Mouse (Mus musculus) adrenal gland, postnatal 14 days (tissue): ENCODE results near the gene Gja10. TPM values are rescaled to one million over a fixed set of nuclear protein-coding genes. Genes with fewer than 3 reads are reported as not detected.

Experiments
- DNase-seq: peaks from one replicate; pipeline ENCODE4 v3.0.0; 2021; ENCODE audit warnings: mixed read lengths
- long read RNA-seq, 2 experiments: library from polyadenylated mRNA; stranded (forward); transcript quantifications; one replicate each; pipeline ENCODE4 v2.0.0; 2021
- total RNA-seq: library from RNA; stranded (reverse); gene quantifications from 2 replicates; pipeline ENCODE4 v1.2.3, GENCODE M21; 2021

Gja10 gene
- not detected in 2 replicates for total RNA-seq
- long read RNA-seq, experiment 1, result 0 reads
- long read RNA-seq, experiment 2, result 0 reads

GRCm38 (mm10) chr4:32602660-32603059, at the start of gene Gja10:
Gene Gja10, minus strand, starts transcription at chr4:32602760.
- DNase-seq, result no peak

GRCm38 (mm10) chr4:32651669-32652068, 49.1 kb upstream of the Gja10 start:
- DNase-seq, result no peak

- DNase-seq, result no peak
Measured at GRCm38 (mm10) chr4:32621637-32622036, 19.1 kb upstream of the Gja10 start.

DNA sequence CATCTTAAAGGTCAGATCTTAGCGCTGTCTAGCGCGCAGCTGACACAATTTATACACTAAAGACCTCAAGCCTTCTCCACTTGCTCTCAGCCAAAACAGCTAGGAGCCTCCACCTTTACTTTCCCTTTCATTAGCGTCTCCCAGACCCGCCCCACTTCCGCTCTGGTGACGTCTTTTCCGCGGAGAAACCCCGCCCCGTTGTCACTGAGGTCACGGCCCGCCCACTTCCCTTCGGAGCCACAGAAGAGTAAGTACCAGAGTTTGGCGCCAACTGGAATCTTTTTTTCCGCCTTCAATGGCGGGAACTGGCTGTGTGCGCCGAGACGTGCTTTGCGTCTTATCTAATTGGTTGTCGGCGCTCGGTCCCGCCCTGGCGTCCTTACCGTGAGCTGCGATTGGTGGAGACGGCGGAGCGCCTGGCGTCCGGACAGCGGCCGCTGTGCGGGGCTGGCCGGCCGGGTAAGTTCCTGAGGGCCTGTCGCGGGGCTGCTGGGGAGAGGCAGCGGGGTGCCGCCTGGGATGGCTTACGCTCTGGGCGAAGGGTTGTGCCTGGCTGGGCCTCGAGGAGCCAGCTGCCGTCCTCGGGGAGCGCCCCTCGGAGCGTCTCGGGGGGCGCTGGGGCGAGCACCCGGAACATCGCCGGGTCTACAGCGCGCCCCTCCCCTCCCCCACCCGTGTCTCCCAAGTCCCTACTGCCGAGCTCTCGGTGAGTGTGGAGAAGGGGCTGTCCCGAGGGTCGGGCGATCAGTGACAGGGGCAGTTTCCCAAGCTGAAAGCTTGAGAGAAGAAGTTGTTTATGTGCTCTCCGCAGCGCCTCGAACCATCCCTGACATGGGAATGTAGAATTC, 12.7 kb upstream of the Gja10 start, which contains the start of gene Casp8ap2:
Gene Casp8ap2 (plus strand): TSS at position 418 of the 848 bp plus-strand sequence.
- DNase-seq, result peak; percentile 99

DNA sequence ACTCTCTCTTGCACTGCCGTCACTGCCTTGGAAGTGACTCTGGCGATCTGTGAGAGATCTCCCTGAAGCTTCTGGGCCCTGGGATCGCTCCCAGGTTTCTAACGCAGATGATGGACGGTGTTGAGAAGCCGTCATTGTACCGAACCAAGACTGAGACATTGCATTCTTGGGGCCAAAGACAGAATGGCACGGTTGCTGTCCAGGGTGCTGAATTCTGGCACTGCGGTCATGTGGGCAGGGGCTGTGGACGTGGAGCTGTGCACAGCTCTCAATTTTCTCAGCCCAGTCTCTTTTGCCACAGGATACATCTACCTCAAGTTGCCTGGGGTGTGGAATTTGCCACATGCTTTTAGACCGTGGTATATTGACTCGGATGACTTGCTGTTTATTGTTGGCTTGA, 1.4 kb downstream of the Gja10 start:
- peak; percentile 84 for DNase-seq

DNA sequence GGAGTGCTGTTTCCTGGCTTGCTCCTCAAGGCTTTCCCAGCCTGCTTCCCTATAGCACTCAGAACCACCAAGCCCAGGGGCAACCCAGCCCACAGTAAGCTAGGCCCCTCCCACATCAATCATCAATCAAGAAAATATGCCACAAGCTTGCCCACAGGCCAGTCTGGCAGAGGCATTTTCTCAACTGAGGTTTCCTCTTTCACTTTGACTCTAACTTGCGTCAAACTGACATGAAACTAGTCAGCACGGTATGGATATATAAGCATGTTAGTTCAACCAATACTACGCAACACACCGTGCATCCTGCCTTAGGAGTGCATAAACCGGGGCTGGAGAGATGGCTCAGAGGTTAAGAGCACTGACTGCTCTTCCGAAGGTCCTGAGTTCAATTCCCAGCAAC, 14.3 kb downstream of the Gja10 start:
- no peak for DNase-seq

GRCm38 (mm10) chr4:32587543-32587942, 15.0 kb downstream of the Gja10 start:
- no peak for DNase-seq

- peak; percentile 80 for DNase-seq
Measured at GRCm38 (mm10) chr4:32586596-32586995, 16.0 kb downstream of the Gja10 start.

- no peak for DNase-seq
Measured at GRCm38 (mm10) chr4:32584181-32584580, 18.4 kb downstream of the Gja10 start.

GRCm38 (mm10) chr4:32579850-32580249, 22.7 kb downstream of the Gja10 start:
- peak; percentile 5 for DNase-seq

DNA sequence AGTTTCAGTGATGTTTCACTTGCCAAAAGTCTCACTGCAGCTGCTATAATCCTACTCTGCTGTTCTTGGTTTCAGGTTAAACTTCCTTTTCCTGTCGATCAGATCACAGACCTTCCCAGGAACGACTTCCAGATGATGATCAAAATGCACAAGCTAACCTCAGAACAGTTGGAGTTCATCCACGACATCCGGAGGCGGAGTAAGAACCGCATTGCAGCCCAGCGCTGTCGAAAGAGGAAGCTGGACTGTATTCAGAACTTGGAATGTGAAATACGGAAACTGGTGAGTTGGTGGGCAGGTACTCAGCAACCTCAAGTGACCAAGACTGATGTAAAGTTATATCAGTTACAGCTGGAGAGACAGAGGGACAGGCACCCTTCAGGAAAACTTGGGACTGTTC, 27.4 kb downstream of the Gja10 start:
- DNase-seq, result peak; percentile 21

DNA sequence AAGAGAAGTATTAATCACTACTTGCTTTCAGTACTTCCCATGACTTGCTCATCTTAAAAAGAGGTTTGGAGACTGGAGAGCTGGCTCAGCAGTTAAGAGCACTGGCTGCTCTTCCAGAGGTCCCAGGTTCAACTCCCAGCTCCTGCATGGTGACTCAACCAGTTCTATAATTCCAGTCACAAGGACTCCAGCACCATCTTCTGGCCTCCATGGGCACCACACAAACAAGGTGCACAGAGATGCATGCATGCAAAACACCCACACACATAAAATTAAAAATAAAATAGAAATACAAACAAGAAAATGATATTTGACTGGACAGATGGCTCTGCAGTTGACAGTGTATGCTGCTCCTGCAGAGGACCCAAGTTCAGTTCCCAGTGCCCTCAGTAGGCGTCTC, 28.0 kb downstream of the Gja10 start:
- no peak for DNase-seq

GRCm38 (mm10) chr4:32573586-32573985, 29.0 kb downstream of the Gja10 start:
- DNase-seq, result no peak

GRCm38 (mm10) chr4:32572118-32572517, 30.4 kb downstream of the Gja10 start:
- DNase-seq, result peak; percentile 66

DNA sequence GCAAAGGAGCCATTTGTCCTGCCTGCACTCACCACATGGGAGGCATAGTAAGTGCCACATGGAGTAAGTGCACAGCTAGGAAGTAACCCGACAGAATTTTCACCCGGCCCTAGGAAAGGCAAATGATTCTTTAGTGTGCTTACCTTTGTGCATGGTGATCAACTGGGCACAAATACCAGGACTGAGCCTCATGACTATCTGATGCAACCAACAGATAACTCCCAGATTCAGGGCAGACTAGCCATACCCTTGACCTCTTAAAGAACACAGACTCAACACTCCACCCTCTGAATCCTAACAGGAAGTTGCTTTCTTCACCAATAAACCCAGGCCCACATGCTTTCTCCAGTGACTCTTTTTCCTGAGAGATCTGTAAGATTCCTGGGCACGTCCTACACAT, 31.1 kb downstream of the Gja10 start:
- DNase-seq, result peak; percentile 13

DNA sequence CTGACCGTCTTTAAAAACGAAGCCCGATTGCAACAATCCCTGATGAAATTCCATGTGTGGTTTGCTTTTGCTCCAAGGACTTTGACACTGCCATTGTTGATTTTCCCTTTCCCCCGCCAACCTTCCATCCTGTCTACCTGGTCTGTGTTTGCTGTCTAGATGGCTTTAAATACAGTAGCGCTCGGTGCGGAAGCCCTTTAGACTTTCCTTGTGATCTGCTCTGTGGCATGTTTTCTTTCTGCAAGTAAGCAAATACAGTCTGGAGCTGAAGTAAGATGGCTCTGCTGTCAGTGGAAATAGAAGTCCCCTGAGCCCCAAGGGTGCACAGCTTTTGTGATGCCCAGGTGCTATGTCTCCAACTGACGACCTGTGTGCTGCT, 31.6 kb downstream of the Gja10 start:
- DNase-seq, result no peak

- DNase-seq, result peak; percentile 64
Measured at GRCm38 (mm10) chr4:32569995-32570938, 32.3 kb downstream of the Gja10 start.

DNA sequence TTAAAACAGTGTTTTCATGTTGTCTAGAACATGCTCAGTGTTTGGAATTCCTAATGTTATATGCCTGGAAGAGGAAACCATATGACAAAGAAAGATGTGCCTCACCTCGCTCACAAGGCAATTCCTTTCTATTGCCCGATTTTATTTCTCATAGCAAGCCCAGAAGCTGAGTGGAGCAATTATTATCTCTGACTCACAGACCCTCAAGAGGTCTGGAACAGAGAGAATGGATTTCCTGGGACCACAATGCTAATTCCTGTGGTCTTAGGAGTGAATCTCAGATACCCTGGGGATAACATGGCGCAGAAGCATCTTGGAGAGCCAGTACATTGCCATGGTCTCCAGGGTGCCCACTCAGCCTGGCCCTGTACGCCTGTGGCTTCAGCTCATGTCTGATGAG, 33.5 kb downstream of the Gja10 start:
- no peak for DNase-seq

- DNase-seq, result no peak
Measured at GRCm38 (mm10) chr4:32564918-32565317, 37.6 kb downstream of the Gja10 start.

- no peak for DNase-seq
Measured at GRCm38 (mm10) chr4:32564416-32564815, 38.1 kb downstream of the Gja10 start.

DNA sequence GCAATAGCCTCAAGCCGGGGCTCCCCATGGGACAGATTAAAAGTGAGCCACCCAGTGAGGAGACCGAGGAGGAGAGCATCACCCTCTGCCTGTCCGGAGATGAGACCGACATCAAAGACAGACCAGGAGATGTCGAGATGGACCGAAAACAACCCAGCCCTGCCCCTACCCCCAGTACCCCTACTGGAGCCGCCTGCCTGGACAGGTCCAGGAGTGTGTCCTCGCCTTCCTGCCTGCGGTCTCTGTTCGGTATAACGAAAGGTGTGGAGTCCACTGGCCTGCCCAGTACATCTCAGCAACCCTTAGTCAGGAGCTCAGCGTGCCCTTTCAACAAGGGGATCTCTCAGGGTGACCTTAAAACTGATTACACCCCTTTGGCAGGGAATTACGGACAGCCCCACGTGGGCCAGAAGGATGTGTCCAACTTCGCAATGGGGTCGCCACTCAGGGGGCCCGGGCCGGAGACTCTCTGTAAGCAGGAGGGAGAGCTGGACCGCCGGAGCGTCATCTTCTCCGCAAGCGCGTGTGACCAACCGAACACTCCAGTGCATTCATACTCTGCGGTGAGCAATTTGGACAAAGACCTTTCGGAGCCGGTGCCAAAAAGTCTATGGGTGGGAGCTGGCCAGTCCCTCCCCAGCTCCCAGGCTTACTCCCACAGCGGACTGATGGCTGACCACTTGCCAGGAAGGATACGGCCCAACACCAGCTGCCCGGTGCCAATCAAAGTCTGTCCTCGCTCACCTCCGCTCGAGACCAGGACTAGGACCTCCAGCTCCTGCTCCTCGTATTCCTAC, 40.0 kb downstream of the Gja10 start:
- no peak for DNase-seq

DNA sequence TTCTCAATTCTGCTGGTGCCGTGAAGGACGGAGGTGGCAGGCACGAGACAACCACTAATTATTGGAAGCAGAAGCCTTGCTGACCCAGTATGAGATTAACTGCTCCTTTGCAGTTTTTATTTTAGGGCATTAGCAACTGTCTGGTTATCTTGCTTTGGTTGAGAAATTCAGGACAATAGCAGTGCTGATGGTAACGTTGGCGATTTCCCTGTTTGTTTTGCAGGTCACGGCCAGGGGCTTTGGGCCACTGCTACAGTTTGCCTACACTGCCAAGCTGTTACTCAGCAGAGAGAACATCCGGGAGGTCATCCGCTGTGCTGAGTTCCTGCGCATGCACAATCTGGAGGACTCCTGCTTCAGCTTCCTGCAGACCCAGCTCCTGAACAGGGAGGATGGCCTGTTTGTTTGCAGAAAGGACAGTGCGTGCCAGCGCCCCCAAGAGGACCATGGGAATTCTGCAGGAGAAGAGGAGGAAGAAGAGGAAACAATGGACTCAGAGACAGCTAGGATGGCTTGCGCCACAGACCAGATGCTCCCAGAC, 40.9 kb downstream of the Gja10 start:
- DNase-seq, result peak; percentile 76
